Mouse (Mus musculus) kidney, adult 2 months (tissue): ENCODE data around the gene Dync2li1.

ENCODE experiments used
- CTCF ChIP-seq: fragments of 200-500 bp; conservative IDR thresholded peaks from 2 replicates; pipeline ENCODE4 v1.5.1; 2011; ENCODE audit warnings: low read depth, mild to moderate bottlenecking, control low read depth, low read length, moderate library complexity, mixed read lengths; ENCODE audit not compliant: insufficient read depth, insufficient read length
- POLR2A ChIP-seq: fragments of 200-500 bp; IDR thresholded peaks from one replicate; pipeline ENCODE4 v1.6.1; 2011; ENCODE audit warnings: low read depth, low read length, control low read depth

DNA sequence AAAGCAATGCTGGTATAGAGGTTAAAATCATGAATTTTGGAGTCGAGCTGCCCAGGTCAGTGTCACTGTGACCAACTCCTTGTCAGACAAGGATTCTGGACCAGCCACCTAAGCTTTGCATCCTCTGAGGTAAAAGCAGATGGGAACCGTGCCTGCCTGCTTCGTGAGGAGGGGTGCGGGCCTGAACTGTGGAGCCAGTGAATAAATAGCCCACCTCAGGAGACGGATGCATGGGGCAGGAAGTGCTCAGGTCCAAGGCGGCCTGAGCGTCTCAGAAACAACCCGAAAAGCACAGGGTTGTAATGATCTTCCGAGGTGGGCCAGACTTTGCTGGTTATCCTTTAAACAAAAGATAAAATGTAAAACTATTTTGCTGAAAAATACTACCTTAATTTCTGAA lies 18.8 kb downstream of the Dync2li1 start:
- TF ChIP-seq CTCF (no peak), POLR2A (no peak)
